Mouse (Mus musculus) limb, embryonic 14.5 days (tissue): Measurements from ENCODE around the gene Rictor. TPM values are rescaled to one million over a fixed set of nuclear protein-coding genes. Genes with fewer than 3 reads are reported as not detected.

ENCODE experiments used
- ATAC-seq: fragments of 200-750 bp; cut with Nextera tagmentation; 2 replicates; pipeline ENCODE4 v1.8.0; 2017; ENCODE audit warnings: low read depth, moderate number of reproducible peaks, moderate TSS enrichment; ENCODE audit not compliant: low FRiP score
- DNase-seq: peaks from one replicate; pipeline ENCODE4 v3.0.0-alpha.2; 2015; ENCODE audit warnings: low spot score
- H3K27ac ChIP-seq: fragments of 300-500 bp; sonication (generic); replicated peaks from 2 replicates; pipeline ENCODE4 v1.5.1; 2014; ENCODE audit warnings: low read depth, mild to moderate bottlenecking, low read length, moderate library complexity, mixed read lengths
- H3K27me3 ChIP-seq: fragments of 300-500 bp; sonication (generic); 2 replicates; pipeline ENCODE4 v1.6.1; 2014; ENCODE audit warnings: low read length, mixed read lengths; ENCODE audit not compliant: control insufficient read depth, insufficient read depth
- H3K36me3 ChIP-seq: fragments of 300-500 bp; sonication (generic); 2 replicates; pipeline ENCODE4 v1.6.1; 2014; ENCODE audit warnings: mild to moderate bottlenecking, low read length, moderate library complexity, mixed read lengths; ENCODE audit not compliant: control insufficient read depth, insufficient read depth
- H3K4me1 ChIP-seq: fragments of 300-500 bp; sonication (generic); 2 replicates; pipeline ENCODE4 v1.6.1; 2014; ENCODE audit warnings: antibody characterized with exemption, low read length, mixed read lengths; ENCODE audit not compliant: control insufficient read depth, insufficient read depth
- H3K4me2 ChIP-seq: fragments of 300-500 bp; sonication (generic); replicated peaks from 2 replicates; pipeline ENCODE4 v1.6.1; 2014; ENCODE audit warnings: low read depth, mild to moderate bottlenecking, low read length, moderate library complexity; ENCODE audit not compliant: severe bottlenecking
- H3K4me3 ChIP-seq: fragments of 300-500 bp; sonication (generic); replicated peaks from 2 replicates; pipeline ENCODE4 v1.5.1; 2014; ENCODE audit warnings: low read length
- H3K9ac ChIP-seq: fragments of 300-500 bp; sonication (generic); 2 replicates; pipeline ENCODE4 v1.6.1; 2014; ENCODE audit warnings: mild to moderate bottlenecking, low read depth, low read length, moderate library complexity; ENCODE audit not compliant: severe bottlenecking
- H3K9me3 ChIP-seq: fragments of 300-500 bp; sonication (generic); 2 replicates; pipeline ENCODE4 v1.6.1; 2016; ENCODE audit warnings: low read length; ENCODE audit not compliant: control insufficient read depth
- POLR2A ChIP-seq: fragments of 200-500 bp; IDR thresholded peaks from 2 replicates; pipeline ENCODE4 v1.8.0; 2012; ENCODE audit warnings: inconsistent platforms, mild to moderate bottlenecking, moderate library complexity, borderline replicate concordance; ENCODE audit not compliant: insufficient read depth, insufficient read length; ENCODE audit errors: extremely low read depth
- WGBS: fragments of 180-500 bp; shearing (Covaris S2); extraction: QIAGEN DNeasy Blood & Tissue Kit; methylation state at CpG from one replicate; pipeline ENCODE4 v1.1.7; 2014; 5-methylcytosine and 5-hydroxymethylcytosine counted together
- polyA plus RNA-seq, 2 experiments: library from polyadenylated mRNA; depleted of rRNA in 1 of 2; stranded (reverse) in 1 of 2; unstranded in 1 of 2; fragments of >200 nt; fragmentation: Nextera tagmentation in 1 of 2; extraction: Ambion mirVana in 1 of 2; gene quantifications; 2 replicates each; pipeline versions ENCODE4 v1.2.1 to v1.2.3; 2012 to 2014

The Rictor gene
- polyA plus RNA-seq (2012; rRNA removed), result 12.1 and 13.6 TPM in 2 replicates
- 37.8 and 43.3 TPM in 2 replicates for polyA plus RNA-seq (2014; fragmentation: Nextera tagmentation; extraction: Ambion mirVana)

DNA sequence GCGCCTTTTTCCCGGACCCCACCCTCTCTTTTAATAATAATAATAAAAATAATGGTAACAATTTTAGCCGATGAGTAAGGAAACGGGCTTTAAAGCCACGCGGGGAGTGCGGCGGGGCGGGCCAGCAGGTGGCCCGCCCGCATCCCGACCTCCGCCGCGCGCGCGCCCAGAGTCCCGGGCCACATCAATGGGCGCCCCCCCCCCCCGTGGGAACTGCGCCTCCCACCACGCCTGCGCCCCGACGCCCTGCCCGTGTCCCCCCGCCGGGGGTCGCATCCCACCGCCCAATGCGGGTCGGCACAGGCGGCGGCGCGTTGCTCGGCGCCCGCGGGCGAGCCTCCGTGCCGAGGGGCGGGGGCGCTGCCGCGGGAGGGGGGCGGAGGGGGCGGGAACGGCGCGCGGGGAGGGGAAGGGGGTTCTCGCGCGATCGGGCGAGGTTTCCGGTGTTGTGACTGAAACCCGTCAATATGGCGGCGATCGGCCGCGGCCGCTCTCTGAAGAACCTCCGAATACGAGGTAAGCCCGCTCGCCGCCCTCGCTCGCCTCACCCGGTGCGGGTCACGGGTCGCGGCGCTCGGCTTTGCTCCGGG lies at the start of gene Rictor:
Gene Rictor, plus strand, starts transcription at position 444 of the 590 bp plus-strand sequence.
- H3K4me3 ChIP-seq, result peak within 1 kb of the TSS; percentile 67
- peak; percentile 85 for ATAC-seq
- 0 out of 2 replicates have a peak, but pooled peaks have one; percentile 53 for TF ChIP-seq POLR2A
- peak within 1 kb of the TSS; percentile 87 for H3K4me2 ChIP-seq
- 0% methylated on average over 36 of the region's 82 CpGs for WGBS
- peak; percentile 93 for DNase-seq
- H3K9ac ChIP-seq, result peak within 1 kb of the TSS; percentile 90
- 0 out of 2 replicates have a peak, but pooled peaks cover 4% of the 10 kb centered on the region for H3K27me3 ChIP-seq
- peak within 1 kb of the TSS; percentile 90 for H3K27ac ChIP-seq
- no peaks in the 10 kb centered on the region for H3K36me3 ChIP-seq
- peaks cover 12% of the 10 kb centered on the region for H3K4me1 ChIP-seq
- H3K9me3 ChIP-seq, result no peaks in the 10 kb centered on the region

DNA sequence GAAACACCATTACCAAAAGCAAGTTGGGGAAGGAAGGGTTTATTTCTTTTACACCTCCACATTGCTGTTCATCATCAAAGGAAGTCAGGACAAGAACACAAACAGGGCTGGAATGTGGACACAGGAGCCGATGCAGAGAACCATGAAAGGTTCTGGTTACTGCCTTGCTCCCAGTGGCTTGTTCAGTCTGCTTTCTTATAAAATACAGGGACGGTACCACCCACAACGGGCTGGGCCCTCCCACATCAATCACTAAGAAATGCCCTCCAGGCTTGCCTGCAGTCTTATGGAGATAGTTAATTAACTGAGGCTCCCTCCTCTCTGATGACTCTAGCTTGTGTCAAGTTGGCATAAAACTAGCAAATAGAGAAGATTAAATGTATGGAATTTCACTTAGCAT lies 46.2 kb upstream of the Rictor start:
- Histone ChIP-seq H3K9me3 (no peaks in the 10 kb centered on the region), H3K36me3 (no peaks in the 10 kb centered on the region), H3K4me3 (no peak overlapping the region), H3K27ac (no peak overlapping the region), H3K27me3 (no peaks in the 10 kb centered on the region), H3K4me1 (no peaks in the 10 kb centered on the region), H3K4me2 (no peak overlapping the region), H3K9ac (no peak overlapping the region)
- no peak for ATAC-seq
- TF ChIP-seq POLR2A, result no peak
- WGBS, result 39% methylated on average over 3 of the region's 3 CpGs
- no peak for DNase-seq

DNA sequence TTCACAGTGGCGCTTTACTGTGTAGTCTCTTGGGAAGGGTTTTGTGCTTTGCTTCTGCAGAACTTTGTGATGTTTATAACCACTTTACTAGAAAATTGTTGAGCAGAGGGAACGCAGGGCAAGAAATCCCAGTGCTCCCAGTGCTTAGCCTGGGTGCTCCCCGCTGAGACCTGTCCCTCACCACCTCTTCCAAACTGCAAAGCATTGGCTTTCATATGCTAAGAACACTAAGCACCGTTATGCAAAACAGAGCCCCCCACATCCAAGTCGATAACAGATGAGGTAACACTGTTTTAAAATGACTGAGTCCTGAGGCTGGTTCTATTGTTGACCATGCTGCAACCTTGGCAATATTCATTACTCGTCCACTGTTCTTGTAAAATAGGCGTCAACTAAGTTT lies 44.2 kb upstream of the Rictor start:
- no peak overlapping the region for H3K4me3 ChIP-seq
- H3K27me3 ChIP-seq, result no peaks in the 10 kb centered on the region
- TF ChIP-seq POLR2A, result no peak
- no peaks in the 10 kb centered on the region for H3K36me3 ChIP-seq
- DNase-seq (no peak), ATAC-seq (no peak)
- H3K4me1 ChIP-seq, result no peaks in the 10 kb centered on the region
- H3K9me3 ChIP-seq, result no peaks in the 10 kb centered on the region
- no peak overlapping the region for H3K4me2 ChIP-seq
- WGBS, result 61% methylated on average over 7 of the region's 7 CpGs
- no peak overlapping the region for H3K9ac ChIP-seq
- H3K27ac ChIP-seq, result no peak overlapping the region

GRCm38 (mm10) chr15:6666072-6666471 lies 42.1 kb upstream of the Rictor start:
- DNase-seq (peak; percentile 6), ATAC-seq (peak; percentile 63; the same call in 1 of the 2 replicates)
- WGBS, result 41% methylated on average over 5 of the region's 5 CpGs
- Histone ChIP-seq H3K4me2 (no peak overlapping the region), H3K27ac (no peak overlapping the region), H3K4me3 (no peak overlapping the region), H3K27me3 (no peaks in the 10 kb centered on the region), H3K9me3 (no peaks in the 10 kb centered on the region), H3K36me3 (no peaks in the 10 kb centered on the region), H3K9ac (no peak overlapping the region), H3K4me1 (no peaks in the 10 kb centered on the region)
- TF ChIP-seq POLR2A, result no peak

GRCm38 (mm10) chr15:6668793-6669437 lies 39.3 kb upstream of the Rictor start:
- H3K27me3 ChIP-seq, result no peaks in the 10 kb centered on the region
- no peaks in the 10 kb centered on the region for H3K36me3 ChIP-seq
- H3K4me1 ChIP-seq, result no peaks in the 10 kb centered on the region
- DNase-seq, result no peak
- WGBS, result 29% methylated on average over 14 of the region's 14 CpGs
- no peak for TF ChIP-seq POLR2A
- no peaks in the 10 kb centered on the region for H3K9me3 ChIP-seq
- no peak overlapping the region for H3K4me2 ChIP-seq
- H3K27ac ChIP-seq, result no peak overlapping the region
- no peak overlapping the region for H3K4me3 ChIP-seq
- no peak for ATAC-seq
- H3K9ac ChIP-seq, result no peak overlapping the region
